Comparison of ENCODE assay signal across 10 mouse cellular contexts in genomic region chr11:34814767-34815166, GRCm38 (mm10). TPM values are rescaled to one million over a fixed set of nuclear protein-coding genes. Genes with fewer than 3 reads are reported as not detected.
DNase-seq lines count a peak whose midpoint lies in the region; ATAC-seq and TF ChIP-seq lines count a peak whose summit lies in the region.
"Had no signal": no experiment of that assay in that cellular context is flagged by ENCODE, and none has a peak within 500 bp of the region (broad histone marks: within the 10 kb centered on the region; RNA-seq: fewer than 3 reads in every experiment).

No protein-coding gene starts in this region.

- no peak overlapping the region for H3K4me3 ChIP-seq in lung, embryonic 14.5 days (ENCODE audit: low read depth, low read length)
- H3K4me3 ChIP-seq: heart, embryonic 15.5 days had no signal

- H3K36me3 ChIP-seq in lung, embryonic 14.5 days (ENCODE audit: insufficient read depth): peaks cover 80% of the 10 kb centered on the region

- no peak for ATAC-seq in lung, embryonic 14.5 days (ENCODE audit: insufficient read depth)
- ATAC-seq in frontal cortex, adult (ENCODE audit: low TSS enrichment): no peak

- no peaks in the 10 kb centered on the region for H3K4me1 ChIP-seq in lung, embryonic 14.5 days (ENCODE audit: insufficient read depth)
- H3K4me1 ChIP-seq: heart, embryonic 15.5 days had no signal

- no peak overlapping the region for H3K9ac ChIP-seq in lung, embryonic 14.5 days
- H3K9ac ChIP-seq: heart, embryonic 15.5 days had no signal

- no peak overlapping the region for H3K27ac ChIP-seq in lung, embryonic 14.5 days (ENCODE audit: low read depth)
- H3K27ac ChIP-seq: heart, embryonic 15.5 days had no signal

- peak; percentile 4 for DNase-seq in gastrocnemius, adult 18-20 months (ENCODE audit: low spot score)
- DNase-seq in gastrocnemius, postnatal 14 days: no peak
- peak; percentile 82 for DNase-seq in lung, embryonic 14.5 days
- DNase-seq in lung, adult 18-20 months: no peak
- peak; percentile 12 for DNase-seq in brain, embryonic 18.5 days (ENCODE audit: low read depth, low spot score)
- DNase-seq in retina, embryonic 14.5 days (ENCODE audit: low spot score): peak; percentile 82
- DNase-seq in T-cell, adult 2 months (ENCODE audit: low spot score): no peak
- DNase-seq: thymus, adult 2 months had no signal

- no peak overlapping the region for H3K4me2 ChIP-seq in lung, embryonic 14.5 days
- H3K4me2 ChIP-seq: heart, embryonic 15.5 days had no signal

- WGBS in lung, embryonic 14.5 days: 13% methylated on average over 2 of the region's 2 CpGs

- H3K9me3 ChIP-seq in lung, embryonic 14.5 days (ENCODE audit: low read depth, low read length): no peaks in the 10 kb centered on the region
- H3K9me3 ChIP-seq: heart, embryonic 15.5 days had no signal

- TF ChIP-seq CTCF in lung, embryonic 14.5 days (IDR thresholded peaks at IDR 0.05; ENCODE audit: low read depth): peak; percentile 58

- H3K27me3 ChIP-seq in lung, embryonic 14.5 days (ENCODE audit: insufficient read depth, low read length): no peaks in the 10 kb centered on the region
- H3K27me3 ChIP-seq: heart, embryonic 15.5 days had no signal

- intact Hi-C loops in gastrocnemius, postnatal 14 days (cut with DNase I; ENCODE audit: low total_unique reads): loop anchor here (5.0 kb wide), 1 partner anchor 587 kb away; no protein-coding TSS in a partner anchor

RNA-seq across cellular contexts. Expression of gene Spdl1, which starts 18.7 kb away (rescaled TPM):
- not detected for total RNA-seq in gastrocnemius, adult 18-20 months (2021)
- total RNA-seq in gastrocnemius, postnatal 14 days (2021): 1 to 10 TPM in 1 of 2 experiments, under 1 TPM in 1; 0.80 to 1.1 TPM
- polyA plus RNA-seq in lung, embryonic 14.5 days (2014; fragmentation: Nextera tagmentation; extraction: Ambion mirVana): 27.6 and 28.7 TPM in 2 replicates

RNA-seq across cellular contexts. Expression of gene Dock2, which starts 31.1 kb away (rescaled TPM):
- total RNA-seq in gastrocnemius, adult 18-20 months (2021): under 1 TPM; 0.62 to 0.85 TPM
- total RNA-seq in gastrocnemius, postnatal 14 days (2021): 1 to 10 TPM in 1 of 2 experiments, under 1 TPM in 1; 1.00 to 1.1 TPM
- 1.3 and 1.5 TPM in 2 replicates for polyA plus RNA-seq in lung, embryonic 14.5 days (2014; fragmentation: Nextera tagmentation; extraction: Ambion mirVana)

Comparison
In these comparisons a context has a peak if more than half of its experiments do, and no peak if none do; other contexts are left out.
1. DNase-seq: peak in gastrocnemius, adult 18-20 months (single experiment), lung, embryonic 14.5 days (single experiment), brain, embryonic 18.5 days (single experiment) and retina, embryonic 14.5 days (single experiment); none in gastrocnemius, postnatal 14 days (single experiment), lung, adult 18-20 months (0 of 2) and T-cell, adult 2 months (single experiment).